Mouse (Mus musculus) thymus, postnatal 0 days (tissue): ENCODE measurements around the gene Oaz3. TPM values are rescaled to one million over a fixed set of nuclear protein-coding genes. Genes with fewer than 3 reads are reported as not detected.
A peak's percentile ranks its signal among the peaks of the same experiment; 100 is the strongest.

Experiments
- DNase-seq: peaks from one replicate; pipeline ENCODE4 v3.0.0-alpha.2; 2015; ENCODE audit warnings: low spot score
- polyA plus RNA-seq: library from polyadenylated mRNA; unstranded; fragments of >200 nt; fragmentation: Nextera tagmentation; extraction: Ambion mirVana; gene quantifications from 2 replicates; pipeline ENCODE4 v1.2.1, GENCODE M21; 2015

The Oaz3 gene
- polyA plus RNA-seq, 1 experiment from 2014 or later = 0.95 TPM

- DNase-seq = peak; percentile 91
These were observed 55.7 kb downstream of the Oaz3 start for GRCm38 (mm10) chr3:94388047-94388446.

GRCm38 (mm10) chr3:94387391-94387790 lies 56.3 kb downstream of the Oaz3 start:
- DNase-seq = no peak

GRCm38 (mm10) chr3:94386671-94387070 lies 57.0 kb downstream of the Oaz3 start:
- peak; percentile 90 for DNase-seq

GRCm38 (mm10) chr3:94383476-94383875 lies 60.2 kb downstream of the Oaz3 start:
- DNase-seq = no peak

Other genes starting within 250 kb of the Oaz3 start
- 0.08 TPM in 1 of 2 replicates, not detected in the other for gene Gm5286, start 247.2 kb downstream of the Oaz3 start, polyA plus RNA-seq
- not detected in 2 replicates for gene Gm4778, start 179.9 kb downstream of the Oaz3 start, polyA plus RNA-seq
- 8.3 and 8.8 TPM in 2 replicates for gene Them4, start 133.8 kb downstream of the Oaz3 start, polyA plus RNA-seq
- gene Them5, start 101.8 kb downstream of the Oaz3 start, polyA plus RNA-seq = 0.27 and 0.47 TPM in 2 replicates
- gene C2cd4d, start 81.5 kb downstream of the Oaz3 start, polyA plus RNA-seq = 1.8 and 3.6 TPM in 2 replicates
- 170 and 185 TPM in 2 replicates for gene Rorc, start 71.1 kb downstream of the Oaz3 start, polyA plus RNA-seq
- gene Lingo4, start 45.4 kb downstream of the Oaz3 start, polyA plus RNA-seq = 8.2 and 14.0 TPM in 2 replicates
- gene Tdrkh, start 30.6 kb downstream of the Oaz3 start, polyA plus RNA-seq = 34.3 and 39.1 TPM in 2 replicates
- 63.5 and 73.6 TPM in 2 replicates for gene Mrpl9, start 597 bp downstream of the Oaz3 start, polyA plus RNA-seq
- 0.39 and 0.74 TPM in 2 replicates for gene Celf3, start 34.4 kb upstream of the Oaz3 start, polyA plus RNA-seq
- 6.2 and 6.6 TPM in 2 replicates for gene Riiad1, start 36.4 kb upstream of the Oaz3 start, polyA plus RNA-seq
- gene Snx27, start 138.8 kb upstream of the Oaz3 start, polyA plus RNA-seq = 33.5 and 39.3 TPM in 2 replicates
- gene Gm10972, start 199.2 kb upstream of the Oaz3 start, polyA plus RNA-seq = not detected in 2 replicates
- 6.8 and 8.0 TPM in 2 replicates for gene Tuft1, start 215.0 kb upstream of the Oaz3 start, polyA plus RNA-seq
- gene Selenbp2, start 249.6 kb upstream of the Oaz3 start, polyA plus RNA-seq = 0.68 TPM in 1 of 2 replicates, not detected in the other